Mouse (Mus musculus): ENCODE results near the gene Otop3.

DNA sequence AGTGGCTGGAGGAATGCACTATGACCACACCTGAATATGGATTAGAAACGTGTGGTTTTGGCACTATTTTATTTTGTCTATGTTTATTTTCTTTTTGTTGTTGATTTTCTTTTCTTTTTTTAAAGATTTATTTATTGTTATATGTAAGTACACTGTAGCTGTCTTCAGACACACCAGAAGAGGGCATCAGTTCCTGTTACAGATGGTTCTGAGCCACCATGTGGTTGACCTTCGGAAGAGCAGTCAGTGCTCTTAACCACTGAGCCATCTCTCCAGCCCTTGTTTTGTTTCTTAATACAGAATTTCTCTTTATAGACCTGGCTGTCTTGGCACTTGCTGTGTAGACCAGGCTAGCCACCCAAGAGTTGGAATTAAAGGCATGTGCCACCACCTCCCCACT is 38.2 kb downstream of the Otop3 start:
- TF ChIP-seq CTCF (IDR thresholded peaks at IDR 0.05) (0 out of 2 replicates have a peak, but pooled peaks have one; percentile 14), POLR2A (IDR thresholded peaks at IDR 0.05; ENCODE audit: insufficient read depth, low read depth, low read length) (no peak), EP300 (IDR thresholded peaks at IDR 0.05; ENCODE audit: insufficient read depth, low read depth, low read length) (no peak)
